ENCODE assay signal across 10 mouse cellular contexts in genomic region chr4:120285730-120286129, GRCm38 (mm10). TPM values are rescaled to one million over a fixed set of nuclear protein-coding genes. Genes with fewer than 3 reads are reported as not detected.
DNase-seq lines count a peak whose midpoint lies in the region; ATAC-seq lines count a peak whose summit lies in the region.
"Had no signal": no experiment of that assay in that cellular context is flagged by ENCODE, and none has a peak within 500 bp of the region (broad histone marks: within the 10 kb centered on the region; RNA-seq: fewer than 3 reads in every experiment).

No protein-coding gene starts in this region.

- H3K36me3 ChIP-seq in lung, embryonic 15.5 days: no peaks in the 10 kb centered on the region
- no peaks in the 10 kb centered on the region for H3K36me3 ChIP-seq in forebrain, embryonic 16.5 days (ENCODE audit: control insufficient read depth, insufficient read depth)
- H3K36me3 ChIP-seq in limb, embryonic 10.5 days: no peaks in the 10 kb centered on the region
- H3K36me3 ChIP-seq in neural tube, embryonic 15.5 days: no peaks in the 10 kb centered on the region

- no peak overlapping the region; the same call in 1 of the 2 replicates for H3K4me3 ChIP-seq in lung, embryonic 15.5 days
- H3K4me3 ChIP-seq in forebrain, embryonic 16.5 days (replicated peaks; ENCODE audit: low read length): peak overlapping the region; percentile 72
- no peak overlapping the region for H3K4me3 ChIP-seq in limb, embryonic 10.5 days
- peak overlapping the region; percentile 82 for H3K4me3 ChIP-seq in neural tube, embryonic 15.5 days (replicated peaks)

- no peak overlapping the region for H3K27ac ChIP-seq in lung, embryonic 15.5 days
- peak overlapping the region; percentile 21; the same call in 1 of the 2 replicates for H3K27ac ChIP-seq in forebrain, embryonic 16.5 days (ENCODE audit: low read length)
- no peak overlapping the region for H3K27ac ChIP-seq in limb, embryonic 10.5 days
- H3K27ac ChIP-seq in neural tube, embryonic 15.5 days (replicated peaks): no peak overlapping the region

- WGBS in lung, embryonic 15.5 days: 87% methylated on average over 1 of the region's 1 CpGs
- 63% methylated on average over 1 of the region's 1 CpGs for WGBS in forebrain, embryonic 16.5 days
- 100% methylated on average over 1 of the region's 1 CpGs for WGBS in limb, embryonic 10.5 days
- 91% methylated on average over 1 of the region's 1 CpGs for WGBS in neural tube, embryonic 15.5 days

- no peak overlapping the region for H3K9ac ChIP-seq in lung, embryonic 15.5 days
- H3K9ac ChIP-seq in forebrain, embryonic 16.5 days (replicated peaks; ENCODE audit: low read depth, low read length): peak overlapping the region; percentile 96
- 0 out of 2 replicates have a peak overlapping the region, but pooled peaks have one; percentile 17 for H3K9ac ChIP-seq in neural tube, embryonic 15.5 days (replicated peaks)
- H3K9ac ChIP-seq: liver, postnatal 0 days had no signal

- no peak for DNase-seq in lung, postnatal 4 days
- DNase-seq in limb, embryonic 10.5 days (ENCODE audit: low spot score): peak; percentile 28
- DNase-seq in B cell, adult 2 months: no peak
- no peak for DNase-seq in thymus, postnatal 36 days
- DNase-seq: liver, postnatal 0 days had no signal

- no peak for ATAC-seq in lung, embryonic 15.5 days (ENCODE audit: borderline replicate concordance, extremely low read depth, low FRiP score, low TSS enrichment)
- no peak for ATAC-seq in forebrain, embryonic 16.5 days
- no peak for ATAC-seq in neural tube, embryonic 15.5 days (ENCODE audit: low FRiP score)
- no peak for ATAC-seq in monocyte, adult 5-6 weeks (replicated peaks; ENCODE audit: insufficient number of reproducible peaks, low FRiP score, low TSS enrichment, poor library complexity, severe bottlenecking)
- ATAC-seq: liver, postnatal 0 days had no signal

- peaks cover 76% of the 10 kb centered on the region for H3K27me3 ChIP-seq in lung, embryonic 15.5 days
- H3K27me3 ChIP-seq in forebrain, embryonic 16.5 days (replicated peaks; ENCODE audit: control insufficient read depth, insufficient read depth, low read length): no peaks in the 10 kb centered on the region
- peaks cover 98% of the 10 kb centered on the region for H3K27me3 ChIP-seq in limb, embryonic 10.5 days (ENCODE audit: low read depth, poor library complexity, severe bottlenecking)
- H3K27me3 ChIP-seq in neural tube, embryonic 15.5 days (replicated peaks): peaks cover 21% of the 10 kb centered on the region

- H3K4me1 ChIP-seq in lung, embryonic 15.5 days: peaks cover 40% of the 10 kb centered on the region
- H3K4me1 ChIP-seq in forebrain, embryonic 16.5 days (replicated peaks; ENCODE audit: control insufficient read depth, insufficient read depth, low read length): peaks cover 55% of the 10 kb centered on the region
- H3K4me1 ChIP-seq in limb, embryonic 10.5 days: peaks cover 51% of the 10 kb centered on the region
- peaks cover 69% of the 10 kb centered on the region for H3K4me1 ChIP-seq in neural tube, embryonic 15.5 days

- 0 out of 2 replicates have a peak overlapping the region, but pooled peaks have one; percentile 99 for H3K4me2 ChIP-seq in lung, embryonic 15.5 days
- H3K4me2 ChIP-seq in forebrain, embryonic 16.5 days (ENCODE audit: low read length): peak overlapping the region; percentile 88
- peak overlapping the region; percentile 98 for H3K4me2 ChIP-seq in neural tube, embryonic 15.5 days

- H3K9me3 ChIP-seq in lung, embryonic 15.5 days: no peaks in the 10 kb centered on the region
- no peaks in the 10 kb centered on the region for H3K9me3 ChIP-seq in forebrain, embryonic 16.5 days (ENCODE audit: control insufficient read depth, low read length)
- no peaks in the 10 kb centered on the region for H3K9me3 ChIP-seq in limb, embryonic 10.5 days (replicated peaks)
- no peaks in the 10 kb centered on the region for H3K9me3 ChIP-seq in neural tube, embryonic 15.5 days (replicated peaks)

RNA-seq across cellular contexts. Expression of gene Foxo6, which starts 1.4 kb away (rescaled TPM):
- polyA plus RNA-seq in lung, embryonic 15.5 days (2015; fragmentation: Nextera tagmentation; extraction: Ambion mirVana): 0.10 and 0.25 TPM in 2 replicates
- polyA plus RNA-seq in forebrain, embryonic 16.5 days (2015; fragmentation: Nextera tagmentation; extraction: Ambion mirVana): 3.6 and 3.7 TPM in 2 replicates
- polyA plus RNA-seq in limb, embryonic 10.5 days (2016; fragmentation: Nextera tagmentation; extraction: Ambion mirVana): not detected in 2 replicates
- 0.63 and 1.0 TPM in 2 replicates for polyA plus RNA-seq in neural tube, embryonic 15.5 days (2015; fragmentation: Nextera tagmentation; extraction: Ambion mirVana)
- total RNA-seq in monocyte, adult 5-6 weeks (2017): not detected in 3 replicates
- total RNA-seq: hematopoietic stem cell, adult 5-6 weeks had no signal
- polyA plus RNA-seq: liver, postnatal 0 days had no signal

Comparison
In these comparisons a context has a peak if more than half of its experiments do, and no peak if none do; other contexts are left out.
1. H3K4me3 ChIP-seq: peak in forebrain, embryonic 16.5 days (single experiment) and neural tube, embryonic 15.5 days (single experiment); none in lung, embryonic 15.5 days (single experiment) and limb, embryonic 10.5 days (single experiment).
2. Peak in every context shown above with its lines, with median percentiles within 50 percentile points of each other: H3K4me2 ChIP-seq.